Mouse (Mus musculus): ENCODE results near the gene Kras.

DNA sequence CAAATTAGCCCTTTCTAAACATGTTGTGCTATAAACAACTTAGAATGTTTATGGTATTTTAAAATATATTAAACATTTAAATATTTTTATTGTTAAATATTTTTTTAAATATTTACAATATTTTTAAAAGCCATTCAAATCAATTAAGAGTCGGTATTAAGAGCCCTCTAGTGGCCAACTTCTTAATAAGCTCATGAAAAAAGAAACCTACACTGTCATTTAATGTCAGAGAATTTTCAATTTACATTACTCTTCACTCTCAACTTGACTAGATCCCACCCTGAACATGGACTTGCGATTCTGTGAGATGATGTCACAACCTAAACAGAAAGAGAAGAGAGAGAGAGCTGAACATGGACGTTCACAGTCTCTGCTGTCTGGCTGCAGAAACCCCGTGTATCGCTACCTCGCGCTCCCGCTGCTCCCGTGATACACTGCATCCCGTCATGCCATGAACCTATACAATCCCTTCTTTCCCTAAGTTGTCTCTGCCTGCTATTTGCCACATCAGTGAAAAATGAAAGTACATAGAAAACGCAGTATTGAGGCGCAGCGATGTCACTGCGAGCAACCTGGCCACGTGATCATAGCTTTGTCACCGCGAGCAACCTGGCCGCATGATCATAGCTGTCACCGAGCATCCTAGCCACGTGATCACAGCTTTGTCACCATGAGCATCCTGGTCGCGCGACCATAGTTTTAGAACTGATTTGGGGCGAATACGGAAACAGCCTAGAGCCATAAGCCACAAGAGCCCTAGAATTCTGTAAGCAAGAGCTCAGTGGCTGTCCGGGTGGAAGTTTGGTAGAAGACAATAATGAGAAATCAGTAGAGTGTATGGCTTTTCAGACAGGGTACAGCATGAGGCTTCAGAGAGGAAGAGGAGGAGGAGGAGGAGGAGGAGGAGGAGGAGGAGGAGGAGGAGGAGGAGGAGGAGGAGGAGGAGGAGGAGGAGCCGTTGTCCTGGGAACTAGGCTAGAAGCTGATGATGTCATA is 62.6 kb downstream of the Kras start:
- TF ChIP-seq CTCF (IDR thresholded peaks at IDR 0.05; ENCODE audit: insufficient read depth, low read length) (no peak), POLR2A (IDR thresholded peaks at IDR 0.05; ENCODE audit: borderline replicate concordance, extremely low read depth, low read depth, low read length) (no peak)
